Mouse (Mus musculus) neural tube, embryonic 13.5 days (tissue): ENCODE measurements around the gene Usf2. TPM values are rescaled to one million over a fixed set of nuclear protein-coding genes. Genes with fewer than 3 reads are reported as not detected.

Source experiments
- ATAC-seq: fragments of 200-750 bp; cut with Nextera tagmentation; 2 replicates; pipeline ENCODE4 v1.8.0; 2017; ENCODE audit warnings: low read depth, mild to moderate bottlenecking, moderate TSS enrichment, moderate library complexity
- H3K27ac ChIP-seq: fragments of 300-500 bp; sonication (generic); replicated peaks from 2 replicates; pipeline ENCODE4 v1.5.1; 2015; ENCODE audit warnings: moderate library complexity, mild to moderate bottlenecking, inconsistent platforms
- H3K27me3 ChIP-seq: fragments of 300-500 bp; sonication (generic); 2 replicates; pipeline ENCODE4 v1.6.1; 2015; ENCODE audit warnings: mild to moderate bottlenecking, inconsistent platforms
- H3K36me3 ChIP-seq: fragments of 300-500 bp; sonication (generic); 2 replicates; pipeline ENCODE4 v1.6.1; 2015; ENCODE audit warnings: mild to moderate bottlenecking, inconsistent platforms
- H3K4me1 ChIP-seq: fragments of 300-500 bp; sonication (generic); replicated peaks from 2 replicates; pipeline ENCODE4 v1.6.1; 2015; ENCODE audit warnings: inconsistent platforms
- H3K4me2 ChIP-seq: fragments of 300-500 bp; sonication (generic); 2 replicates; pipeline ENCODE4 v1.6.1; 2015; ENCODE audit warnings: inconsistent platforms, mild to moderate bottlenecking, moderate library complexity
- H3K4me3 ChIP-seq: fragments of 300-500 bp; sonication (generic); 2 replicates; pipeline ENCODE4 v1.5.1; 2015; ENCODE audit warnings: mild to moderate bottlenecking, inconsistent platforms
- H3K9ac ChIP-seq: fragments of 300-500 bp; sonication (generic); 2 replicates; pipeline ENCODE4 v1.6.1; 2015; ENCODE audit warnings: moderate library complexity, mild to moderate bottlenecking, inconsistent platforms
- H3K9me3 ChIP-seq: fragments of 300-500 bp; sonication (generic); 2 replicates; pipeline ENCODE4 v1.6.1; 2016; ENCODE audit warnings: inconsistent platforms
- WGBS: fragments of 180-500 bp; shearing (Covaris S2); methylation state at CpG from one replicate; pipeline ENCODE4 v1.1.7; 2015; 5-methylcytosine and 5-hydroxymethylcytosine counted together
- polyA plus RNA-seq: library from polyadenylated mRNA; unstranded; fragments of >200 nt; fragmentation: Nextera tagmentation; extraction: Ambion mirVana; gene quantifications from 2 replicates; pipeline ENCODE4 v1.2.1, GENCODE M21; 2015

The Usf2 gene
- polyA plus RNA-seq, 1 experiment from 2014 or later = 34.4 TPM

DNA sequence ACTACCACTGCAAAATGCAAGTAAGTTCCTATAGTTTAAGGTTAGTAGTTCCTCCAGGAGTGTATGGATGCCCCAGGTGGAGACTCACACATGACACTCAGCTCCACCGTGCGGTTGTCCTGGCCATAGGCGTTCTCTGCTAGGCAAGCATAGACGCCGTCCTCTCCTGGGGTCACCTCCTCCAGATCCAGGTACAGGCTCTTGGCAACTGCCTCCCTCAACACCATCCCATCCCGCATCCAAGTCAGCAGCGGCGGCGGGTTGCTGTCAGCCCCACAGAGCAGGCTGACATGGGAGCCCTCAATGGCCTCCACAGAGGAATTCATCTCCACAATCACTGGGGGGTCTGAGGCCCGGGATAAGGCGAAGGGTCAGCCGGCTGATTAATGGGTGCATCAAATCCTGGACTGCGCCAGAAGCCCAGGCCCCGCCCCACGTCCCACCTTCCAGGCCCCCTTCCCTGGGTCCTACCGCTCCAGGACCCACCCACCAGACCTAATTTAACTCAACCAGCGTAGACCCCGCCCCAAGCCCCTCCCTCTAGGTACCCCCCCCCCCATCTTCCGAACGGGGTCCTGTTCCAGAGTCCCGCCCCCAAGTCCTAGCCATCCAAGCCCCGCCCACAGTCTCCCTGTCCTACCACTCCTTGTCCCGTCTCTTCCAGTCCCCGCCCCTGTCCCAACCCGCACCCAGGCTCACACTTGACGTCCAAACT is 48.2 kb downstream of the Usf2 start:
- peak overlapping the region; percentile 9; the same call in 1 of the 2 replicates for H3K9ac ChIP-seq
- peaks cover 10% of the 10 kb centered on the region for H3K4me1 ChIP-seq
- H3K27ac ChIP-seq = no peak overlapping the region
- ATAC-seq = peak; percentile 62
- H3K4me3 ChIP-seq = peak overlapping the region; percentile 30
- H3K4me2 ChIP-seq = peak overlapping the region; percentile 59
- no peaks in the 10 kb centered on the region for H3K36me3 ChIP-seq
- 4% methylated on average over 25 of the region's 26 CpGs for WGBS
- H3K9me3 ChIP-seq = no peaks in the 10 kb centered on the region
- peaks cover 4% of the 10 kb centered on the region; the same call in 1 of the 2 replicates for H3K27me3 ChIP-seq

GRCm38 (mm10) chr7:30904042-30904441 is 52.6 kb downstream of the Usf2 start:
- Histone ChIP-seq H3K4me2 (no peak overlapping the region), H3K4me1 (peaks cover 10% of the 10 kb centered on the region), H3K27ac (no peak overlapping the region), H3K36me3 (no peaks in the 10 kb centered on the region), H3K9ac (no peak overlapping the region), H3K27me3 (peaks cover 4% of the 10 kb centered on the region; the same call in 1 of the 2 replicates), H3K4me3 (no peak overlapping the region), H3K9me3 (no peaks in the 10 kb centered on the region)
- no peak for ATAC-seq
- 56% methylated on average over 4 of the region's 4 CpGs for WGBS

Other genes starting within 250 kb of the Usf2 start
- 0.80 and 1.6 TPM in 2 replicates for gene Atp4a, start 244.6 kb downstream of the Usf2 start, polyA plus RNA-seq
- 253 and 272 TPM in 2 replicates for gene Tmem147, start 227.3 kb downstream of the Usf2 start, polyA plus RNA-seq
- 1.6 and 2.9 TPM in 2 replicates for gene Gapdhs, start 213.1 kb downstream of the Usf2 start, polyA plus RNA-seq
- gene Sbsn, start 205.3 kb downstream of the Usf2 start, polyA plus RNA-seq = 1.2 and 2.8 TPM in 2 replicates
- 1.0 TPM in 1 of 2 replicates, not detected in the other for gene Dmkn, start 193.0 kb downstream of the Usf2 start, polyA plus RNA-seq
- 0.85 TPM in 1 of 2 replicates, not detected in the other for gene Krtdap, start 168.9 kb downstream of the Usf2 start, polyA plus RNA-seq
- gene Ffar2, start 133.0 kb downstream of the Usf2 start, polyA plus RNA-seq = 0.32 TPM in 1 of 2 replicates, not detected in the other
- gene Ffar3, start 100.6 kb downstream of the Usf2 start, polyA plus RNA-seq = not detected in 2 replicates
- gene Ffar1, start 95.2 kb downstream of the Usf2 start, polyA plus RNA-seq = not detected in 2 replicates
- 0.43 TPM in 1 of 2 replicates, not detected in the other for gene Cd22, start 76.5 kb downstream of the Usf2 start, polyA plus RNA-seq
- 2.6 and 3.1 TPM in 2 replicates for gene Mag, start 41.9 kb downstream of the Usf2 start, polyA plus RNA-seq
- not detected in 2 replicates for gene Hamp2, start 32.1 kb downstream of the Usf2 start, polyA plus RNA-seq
- gene Hamp, start 12.8 kb downstream of the Usf2 start, polyA plus RNA-seq = not detected in 2 replicates
- 17.0 and 17.6 TPM in 2 replicates for gene Lsr, start 16.7 kb upstream of the Usf2 start, polyA plus RNA-seq
- 0.25 and 0.53 TPM in 2 replicates for gene Fam187b, start 17.0 kb upstream of the Usf2 start, polyA plus RNA-seq
- gene Fxyd5, start 85.7 kb upstream of the Usf2 start, polyA plus RNA-seq = 15.9 and 19.6 TPM in 2 replicates
- 181 and 239 TPM in 2 replicates for gene Fxyd7, start 94.7 kb upstream of the Usf2 start, polyA plus RNA-seq
- gene Fxyd1, start 100.4 kb upstream of the Usf2 start, polyA plus RNA-seq = 28.2 and 33.9 TPM in 2 replicates
- 2.0 and 2.6 TPM in 2 replicates for gene Lgi4, start 102.5 kb upstream of the Usf2 start, polyA plus RNA-seq
- gene Fxyd3, start 119.9 kb upstream of the Usf2 start, polyA plus RNA-seq = 2.2 and 2.5 TPM in 2 replicates
- gene Hpn, start 158.5 kb upstream of the Usf2 start, polyA plus RNA-seq = 0.25 and 0.62 TPM in 2 replicates
- gene Scn1b, start 170.2 kb upstream of the Usf2 start, polyA plus RNA-seq = 5.1 and 6.8 TPM in 2 replicates
- gene Gramd1a, start 199.1 kb upstream of the Usf2 start, polyA plus RNA-seq = 206 and 212 TPM in 2 replicates